Mouse (Mus musculus) CH12.LX (cell line): ENCODE data around the gene Tmem106c. TPM values are rescaled to one million over a fixed set of nuclear protein-coding genes. Genes with fewer than 3 reads are reported as not detected.

Experiments
- DNase-seq: peaks from one replicate; pipeline ENCODE4 v3.0.0-alpha.2; 2013; ENCODE audit errors: extremely low read depth
- H3K27ac ChIP-seq: 2 replicates; pipeline ENCODE4 v1.5.1; 2012; ENCODE audit warnings: low read depth, mild to moderate bottlenecking, control low read depth, moderate library complexity; ENCODE audit not compliant: insufficient read depth
- H3K27me3 ChIP-seq: replicated peaks from 2 replicates; pipeline ENCODE3; 2012; ENCODE audit warnings: inconsistent platforms
- H3K36me3 ChIP-seq, 2 experiments: replicated peaks in 1 of 2; 2 replicates each; pipeline versions ENCODE3 to v1.6.1; 2012; ENCODE audit warnings: inconsistent platforms in 1 of 2, low read length in 1 of 2, mild to moderate bottlenecking in 1 of 2, mixed read lengths in 1 of 2, moderate library complexity in 1 of 2; ENCODE audit not compliant: control insufficient read depth in 1 of 2, insufficient read depth in 1 of 2
- H3K4me1 ChIP-seq, 2 experiments: 2 replicates each; pipeline ENCODE4 v1.6.1; 2012; ENCODE audit warnings: inconsistent platforms in 1 of 2, moderate library complexity in 1 of 2; ENCODE audit not compliant: insufficient read depth in 2 of 2, control insufficient read depth in 1 of 2
- H3K4me2 ChIP-seq: 2 replicates; pipeline ENCODE4 v1.6.1; 2012; ENCODE audit warnings: low read depth, mild to moderate bottlenecking, control low read depth; ENCODE audit not compliant: poor library complexity, insufficient read depth, severe bottlenecking
- H3K4me3 ChIP-seq, 3 experiments: fragments of 150-350 bp in 1 of 3; sonication (generic) in 1 of 3; replicated peaks in 1 of 3; 2 replicates each; pipeline versions ENCODE3 to v1.5.1; 2011 to 2012; ENCODE audit warnings: low read depth in 2 of 3, low read length in 2 of 3, mild to moderate bottlenecking in 2 of 3, moderate library complexity in 2 of 3, control low read depth in 1 of 3, improper control_type of control experiment in 1 of 3, inconsistent platforms in 1 of 3, mixed read lengths in 1 of 3; ENCODE audit not compliant: poor library complexity in 1 of 3
- H3K79me2 ChIP-seq: replicated peaks from 2 replicates; pipeline ENCODE4 v1.6.1; 2012; ENCODE audit warnings: mild to moderate bottlenecking, moderate library complexity; ENCODE audit not compliant: control insufficient read depth, poor library complexity, insufficient read depth, severe bottlenecking; ENCODE audit errors: extremely low read depth
- H3K9ac ChIP-seq: 2 replicates; pipeline ENCODE4 v1.6.1; 2012; ENCODE audit warnings: low read depth, mild to moderate bottlenecking, control low read depth, moderate library complexity; ENCODE audit not compliant: insufficient read depth
- H3K9me3 ChIP-seq: replicated peaks from 2 replicates; pipeline ENCODE3; 2012; ENCODE audit warnings: low read length, inconsistent platforms, mixed read lengths
- BHLHE40 ChIP-seq: IDR thresholded peaks from 2 replicates; pipeline ENCODE4 v1.6.1; 2011; ENCODE audit warnings: mild to moderate bottlenecking, low read depth, low read length, improper control_type of control experiment
- CTCF ChIP-seq, 2 experiments: IDR thresholded peaks in 1 of 2; conservative IDR thresholded peaks in 1 of 2; 2 replicates each; pipeline ENCODE4 v1.5.1; 2011 to 2012; ENCODE audit warnings: low read depth in 2 of 2, low read length in 2 of 2, improper control_type of control experiment in 1 of 2, inconsistent platforms in 1 of 2, mild to moderate bottlenecking in 1 of 2, moderate library complexity in 1 of 2
- MAFK ChIP-seq: IDR thresholded peaks from 2 replicates; pipeline ENCODE4 v1.6.1; 2011; ENCODE audit warnings: low read length, improper control_type of control experiment; ENCODE audit not compliant: insufficient replicate concordance
- MAZ ChIP-seq: IDR thresholded peaks from 2 replicates; pipeline ENCODE4 v1.6.1; 2012; ENCODE audit warnings: low read depth, mild to moderate bottlenecking, inconsistent platforms, low read length, improper control_type of control experiment, moderate library complexity
- MYC ChIP-seq: IDR thresholded peaks from 2 replicates; pipeline ENCODE4 v1.6.1; 2011; ENCODE audit warnings: low read depth, mild to moderate bottlenecking, improper control_type of control experiment, low read length
- NRF1 ChIP-seq: IDR thresholded peaks from 2 replicates; pipeline ENCODE4 v1.6.1; 2014; ENCODE audit warnings: low read depth, mild to moderate bottlenecking, inconsistent platforms, low read length, improper control_type of control experiment, moderate library complexity
- SMC3 ChIP-seq: IDR thresholded peaks from 2 replicates; pipeline ENCODE4 v1.6.1; 2011; ENCODE audit warnings: low read depth, low read length, improper control_type of control experiment
- dilution Hi-C: fragments of 300-500 bp; cut with MboI; formaldehyde crosslinking; loops from 2 replicates; pipeline ENCODE4 v1.14.3; 2020; ENCODE audit warnings: low sequenced_read_pairs; ENCODE audit not compliant: extremely low pct_unique_long_range_greater_than_20kb, extremely low pct_ligation_motif_present
- in situ Hi-C: fragments of 300-500 bp; cut with MboI; formaldehyde crosslinking; loops from 3 replicates; pipeline ENCODE4 v1.14.3; 2019; ENCODE audit warnings: low sequenced_read_pairs, low pct_ligation_motif_present, low pct_unique_long_range_greater_than_20kb, mixed read lengths
- polyA plus RNA-seq: library from polyadenylated mRNA; unstranded; fragments of >175 nt; gene quantifications from 2 replicates; pipeline ENCODE4 v1.2.1, GENCODE M21; 2012; ENCODE audit warnings: low read depth; ENCODE audit not compliant: insufficient read length
- total RNA-seq, 2 experiments: library from RNA; depleted of rRNA; stranded (reverse); fragments of 300-350 nt in 1 of 2; fragments of >200 nt in 1 of 2; gene quantifications; 2 replicates each; pipeline ENCODE4 v1.2.3; 2012 to 2014

Gene Tmem106c
- total and polyA plus RNA-seq, 3 experiments, result 18.5 to 25.7 (median 25.5) TPM

- no peak for DNase-seq
- H3K4me3 ChIP-seq, result no peak overlapping the region
- H3K9ac ChIP-seq, result no peak overlapping the region
- no peak overlapping the region for H3K27ac ChIP-seq
- H3K79me2 ChIP-seq, result no peaks in the 10 kb centered on the region
- H3K27me3 ChIP-seq, result peaks cover 22% of the 10 kb centered on the region
- TF ChIP-seq SMC3, result no peak
- TF ChIP-seq NRF1, result peak; percentile 64
- in situ Hi-C loops, result no loop called here
- H3K4me1 ChIP-seq, result peaks cover 4 to 19% of the 10 kb centered on the region in 2 experiments
- H3K9me3 ChIP-seq, result no peaks in the 10 kb centered on the region
- no peaks in the 10 kb centered on the region for H3K36me3 ChIP-seq
- no peak overlapping the region for H3K4me2 ChIP-seq
- dilution Hi-C loops, result loop anchor here (25.0 kb wide), 1 partner anchor 168 kb away; the partner anchor contains the start of gene Slc48a1
Observed at GRCm38 (mm10) chr15:97955742-97956141, 8.3 kb upstream of the Tmem106c start.

DNA sequence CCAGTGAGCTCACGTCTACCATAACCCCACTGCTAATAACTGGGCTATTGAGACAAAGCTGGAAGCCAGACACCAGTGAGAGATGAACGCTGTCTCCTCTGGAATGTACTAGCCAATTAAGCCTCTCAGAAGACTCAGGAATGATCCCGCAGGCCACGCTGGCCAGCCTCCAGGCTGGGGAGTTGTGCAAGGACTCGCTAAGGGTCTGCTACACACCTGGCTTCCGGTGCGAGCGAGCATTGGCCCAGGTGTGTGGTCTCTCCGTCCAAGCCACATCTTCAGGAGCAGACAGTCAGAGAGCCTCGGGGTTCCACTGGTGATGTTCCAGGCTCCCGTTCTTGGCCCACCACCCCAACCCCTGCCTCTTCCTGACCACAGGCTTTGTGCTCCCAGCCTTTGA is 7.6 kb upstream of the Tmem106c start:
- H3K9ac ChIP-seq, result no peak overlapping the region
- H3K36me3 ChIP-seq, result no peaks in the 10 kb centered on the region
- TF ChIP-seq BHLHE40, result no peak
- H3K4me3 ChIP-seq, result no peak overlapping the region
- peaks cover 4 to 19% of the 10 kb centered on the region in 2 experiments for H3K4me1 ChIP-seq
- no peak overlapping the region for H3K4me2 ChIP-seq
- in situ Hi-C loops, result no loop called here
- dilution Hi-C loops, result loop anchor here (25.0 kb wide), 1 partner anchor 169 kb away; the partner anchor contains the start of gene Slc48a1
- H3K79me2 ChIP-seq, result no peaks in the 10 kb centered on the region
- no peak for DNase-seq
- peaks cover 20% of the 10 kb centered on the region for H3K27me3 ChIP-seq
- H3K27ac ChIP-seq, result no peak overlapping the region
- H3K9me3 ChIP-seq, result no peaks in the 10 kb centered on the region

DNA sequence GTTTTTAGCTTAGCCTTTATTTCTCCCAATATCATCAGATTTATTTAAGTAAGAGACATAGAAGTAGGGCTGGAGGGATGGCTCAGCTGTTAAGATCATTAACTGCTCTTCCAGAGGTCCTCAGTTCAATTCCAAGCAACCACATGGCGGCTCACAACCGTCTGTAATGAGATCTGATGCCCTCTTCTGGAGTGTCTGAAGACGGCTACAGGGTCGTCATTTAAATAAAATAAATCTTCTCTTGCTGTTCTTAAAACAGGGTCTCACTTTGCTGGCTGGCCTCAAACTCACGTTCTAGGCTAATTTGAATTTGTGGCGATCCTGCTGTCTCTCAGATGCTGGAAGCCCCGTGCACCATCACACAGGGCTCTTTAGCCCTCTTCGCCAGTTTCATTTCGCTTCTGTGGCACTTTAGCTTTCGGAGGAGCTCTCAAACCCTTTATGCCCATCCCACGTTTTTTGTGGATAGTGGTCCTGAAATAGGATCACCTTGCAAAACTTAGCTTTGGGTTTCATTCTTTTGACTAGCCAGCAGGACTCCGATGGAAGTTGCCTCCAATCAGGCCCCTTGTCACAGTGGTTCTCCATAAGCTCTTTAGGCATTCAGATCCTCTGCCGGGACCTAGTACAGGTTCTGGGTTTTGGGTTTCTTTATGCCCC is 541 bp upstream of the Tmem106c start:
- dilution Hi-C loops (loop anchor here (25.0 kb wide), 1 partner anchor 176 kb away; the partner anchor contains the start of gene Slc48a1), in situ Hi-C loops (loop anchor here (10.0 kb wide), 1 partner anchor 191 kb away; no protein-coding TSS in a partner anchor)
- Histone ChIP-seq H3K4me2 (peak overlapping the region; percentile 18; the same call in 1 of the 2 replicates), H3K9me3 (no peaks in the 10 kb centered on the region), H3K4me1 (peaks cover 3 to 11% of the 10 kb centered on the region in 2 experiments; a peak in 2 of 4 replicates), H3K4me3 (peak overlapping the region; percentile 55 to 86 (median 62)), H3K9ac (peak overlapping the region; percentile 83), H3K27me3 (no peaks in the 10 kb centered on the region), H3K36me3 (peaks cover 4 to 8% of the 10 kb centered on the region in 2 experiments), H3K27ac (no peak overlapping the region), H3K79me2 (no peaks in the 10 kb centered on the region)
- DNase-seq, result peak; percentile 51
- TF ChIP-seq BHLHE40, result peak; percentile 68
- TF ChIP-seq MYC, result peak; percentile 73
- TF ChIP-seq MAFK, result no peak
- TF ChIP-seq MAZ, result peak; percentile 74; the same call in 1 of the 2 replicates
- TF ChIP-seq CTCF (conservative IDR thresholded peaks at IDR 0.05 in 1 of 2, IDR thresholded peaks at IDR 0.05 in 1 of 2; ENCODE audit: low read depth in 2 of 2, low read length in 2 of 2), result peak in 1 of 2 experiments; percentile 64; a peak in 2 of 4 replicates
